Mouse (Mus musculus): ENCODE measurements around the gene Mthfsd.

GRCm38 (mm10) chr8:121075936-121076335 lies 32.3 kb downstream of the Mthfsd start:
- TF ChIP-seq ZMIZ1 (IDR thresholded peaks at IDR 0.05; ENCODE audit: low read depth, low read length) (no peak), CTCF (IDR thresholded peaks at IDR 0.05 in 2 of 3, conservative IDR thresholded peaks at IDR 0.05 in 1 of 3; ENCODE audit: control insufficient read depth in 1 of 3, insufficient read depth in 1 of 3, low read depth in 2 of 3, low read length in 3 of 3, poor library complexity in 1 of 3, severe bottlenecking in 1 of 3) (no peak), ZC3H11A (IDR thresholded peaks at IDR 0.05; ENCODE audit: low read depth, low read length) (no peak), MAX (IDR thresholded peaks at IDR 0.05; ENCODE audit: low read length) (no peak)

All from MEL (cell line).